Mouse (Mus musculus): ENCODE data around the gene Cavin1. TPM values are rescaled to one million over a fixed set of nuclear protein-coding genes. Genes with fewer than 3 reads are reported as not detected.

Cavin1 gene
- total RNA-seq, 4 experiments from 2014 or later, result 125 to 153 (median 134) TPM

GRCm38 (mm10) chr11:100916432-100916971 is 54.2 kb downstream of the Cavin1 start:
- DNase-seq (ENCODE audit: low spot score in 2 of 2), result no peak

DNA sequence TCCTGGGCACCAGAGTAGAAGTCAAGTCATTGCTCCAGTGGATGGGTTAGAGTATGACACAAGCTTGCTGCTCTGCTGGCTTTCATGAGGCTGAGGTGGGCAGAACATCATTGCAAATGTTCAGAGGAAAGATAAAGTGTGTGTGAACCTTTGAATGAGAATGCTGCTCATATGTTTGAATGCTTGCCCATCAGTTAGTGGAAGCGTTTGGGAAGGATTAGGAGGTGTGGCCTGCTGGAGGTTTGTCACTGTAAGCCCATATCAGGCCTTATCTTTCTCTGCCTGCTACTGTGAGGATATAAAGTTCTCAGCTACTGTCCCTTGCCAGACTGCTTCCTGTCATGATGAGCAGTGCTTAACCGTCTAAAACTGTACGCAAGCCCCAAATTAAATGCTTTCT is 55.6 kb downstream of the Cavin1 start:
- no peak for DNase-seq (ENCODE audit: low spot score in 2 of 2)

- DNase-seq (ENCODE audit: low spot score in 2 of 2), result no peak
These were observed 56.3 kb downstream of the Cavin1 start for GRCm38 (mm10) chr11:100914415-100914814.

- no peak for DNase-seq (ENCODE audit: low spot score in 2 of 2)
These were observed 58.1 kb downstream of the Cavin1 start for GRCm38 (mm10) chr11:100912401-100913155.

DNA sequence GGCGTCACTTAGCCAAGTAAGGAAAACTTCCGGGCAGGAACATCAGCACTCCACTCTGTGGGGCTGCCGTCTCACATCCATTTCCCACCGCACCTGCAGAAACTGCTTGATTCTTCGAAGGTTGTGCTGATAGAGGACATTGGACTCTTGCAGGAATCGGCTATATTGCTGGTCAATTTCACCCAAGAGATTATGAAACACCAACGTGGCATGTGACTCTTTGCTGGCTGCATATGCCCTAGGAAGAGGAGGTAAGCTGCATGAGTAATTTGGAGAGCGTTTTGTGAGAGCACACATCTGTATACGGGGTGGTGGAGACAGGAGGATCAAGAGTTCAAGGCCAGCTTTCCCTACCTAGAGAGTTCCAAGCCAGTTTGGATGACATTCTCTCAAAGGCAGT is 62.1 kb downstream of the Cavin1 start:
- no peak for DNase-seq (ENCODE audit: low spot score in 2 of 2)

DNA sequence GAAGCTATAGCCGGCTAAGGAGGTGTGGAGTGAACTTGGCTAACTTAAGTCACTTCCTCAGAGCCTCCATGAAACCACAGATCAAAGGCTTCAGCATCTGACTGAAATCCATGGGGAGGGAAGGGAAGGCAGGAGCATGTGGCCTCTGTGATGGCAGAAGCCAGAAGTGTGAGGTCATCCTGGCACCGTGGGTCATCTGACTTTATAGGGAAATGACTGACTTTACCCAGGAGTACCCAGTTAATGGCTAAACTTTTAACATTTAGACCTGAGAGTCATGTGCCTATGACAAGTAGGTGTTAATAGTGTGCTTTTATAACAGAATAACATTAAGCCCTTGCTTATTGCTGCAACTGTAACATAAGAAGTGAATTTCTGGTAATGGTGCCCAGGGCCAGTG is 62.6 kb downstream of the Cavin1 start:
- no peak for DNase-seq (ENCODE audit: low spot score in 2 of 2)

- DNase-seq (ENCODE audit: low spot score in 2 of 2), result no peak
These were observed 63.8 kb downstream of the Cavin1 start for GRCm38 (mm10) chr11:100906885-100907284.

Other genes with a start within 250 kb of the Cavin1 start
- gene Rab5c, start 232.7 kb downstream of the Cavin1 start, total RNA-seq (2022), result 10 to 100 TPM; 41.4 to 50.9 (median 42.2) TPM
- gene Kcnh4, start 210.9 kb downstream of the Cavin1 start, total RNA-seq (2022), result not detected
- gene Hcrt, start 208.0 kb downstream of the Cavin1 start, total RNA-seq (2022), result not detected
- 1 to 10 TPM; 4.3 to 8.2 (median 5.7) TPM for gene Ghdc, start 199.9 kb downstream of the Cavin1 start, total RNA-seq (2022)
- 100 to 1,000 TPM; 136 to 186 (median 155) TPM for gene Stat5b, start 120.2 kb downstream of the Cavin1 start, total RNA-seq (2022)
- gene Stat5a, start 111.5 kb downstream of the Cavin1 start, total RNA-seq (2022), result 10 to 100 TPM; 10.9 to 16.8 (median 11.0) TPM
- 10 to 100 TPM; 32.9 to 41.1 (median 37.5) TPM for gene Stat3, start 31.3 kb downstream of the Cavin1 start, total RNA-seq (2022)
- gene Atp6v0a1, start 38.6 kb upstream of the Cavin1 start, total RNA-seq (2022), result 10 to 100 TPM; 62.0 to 79.8 (median 66.8) TPM
- gene Naglu, start 99.1 kb upstream of the Cavin1 start, total RNA-seq (2022), result 1 to 10 TPM; 2.9 to 4.8 (median 4.0) TPM
- under 1 TPM in 1 of 4 experiments, not detected in 3; 0.21 TPM for gene Hsd17b1, start 107.5 kb upstream of the Cavin1 start, total RNA-seq (2022)
- 10 to 100 TPM in 1 of 4 experiments, 1 to 10 TPM in 3; 7.2 to 11.0 (median 8.5) TPM for gene Coasy, start 111.7 kb upstream of the Cavin1 start, total RNA-seq (2022)
- 10 to 100 TPM in 2 of 4 experiments, 1 to 10 TPM in 2; 8.0 to 12.3 (median 9.4) TPM for gene Mlx, start 116.4 kb upstream of the Cavin1 start, total RNA-seq (2022)
- gene Psmc3ip, start 124.5 kb upstream of the Cavin1 start, total RNA-seq (2022), result 1 to 10 TPM; 1.3 to 1.5 (median 1.4) TPM
- 10 to 100 TPM; 28.8 to 30.4 (median 30.1) TPM for gene Retreg3, start 149.0 kb upstream of the Cavin1 start, total RNA-seq (2022)
- gene Tubg1, start 149.1 kb upstream of the Cavin1 start, total RNA-seq (2022), result 10 to 100 TPM; 23.2 to 27.9 (median 25.9) TPM
- 1 to 10 TPM; 2.9 to 3.6 (median 3.2) TPM for gene Tubg2, start 185.0 kb upstream of the Cavin1 start, total RNA-seq (2022)
- 1 to 10 TPM in 1 of 4 experiments, under 1 TPM in 3; 0.67 to 1.3 (median 0.81) TPM for gene Cntnap1, start 199.6 kb upstream of the Cavin1 start, total RNA-seq (2022)
- gene Plekhh3, start 200.5 kb upstream of the Cavin1 start, total RNA-seq (2022), result 10 to 100 TPM; 25.6 to 38.5 (median 33.9) TPM
- gene Ccr10, start 204.6 kb upstream of the Cavin1 start, total RNA-seq (2022), result not detected